Mouse (Mus musculus): ENCODE measurements around the gene Camta1.

- TF ChIP-seq CTCF (IDR thresholded peaks at IDR 0.05; ENCODE audit: borderline replicate concordance, control insufficient read depth, extremely low read depth, insufficient read depth, low read length, poor library complexity) (no peak), POLR2A (IDR thresholded peaks at IDR 0.05; ENCODE audit: control insufficient read depth, extremely low read depth, insufficient read depth, low read length, poor library complexity) (no peak)
Observed at GRCm38 (mm10) chr4:151527763-151528162, 333.9 kb downstream of the Camta1 start.
